Mouse (Mus musculus) cerebellum, adult 11 months (tissue): ENCODE results near the gene Mipol1.

Experiments used
- DNase-seq: peaks from one replicate; pipeline ENCODE4 v3.0.0; 2022

The Mipol1 gene

GRCm38 (mm10) chr12:57530474-57530873 is 300.2 kb downstream of the Mipol1 start:
- DNase-seq = no peak

GRCm38 (mm10) chr12:57534517-57534878 is 304.3 kb downstream of the Mipol1 start:
- no peak for DNase-seq

GRCm38 (mm10) chr12:57534879-57535611 is 304.8 kb downstream of the Mipol1 start:
- DNase-seq = no peak

GRCm38 (mm10) chr12:57536056-57536908 is 306.1 kb downstream of the Mipol1 start:
- no peak for DNase-seq

GRCm38 (mm10) chr12:57536909-57537670 is 306.9 kb downstream of the Mipol1 start:
- DNase-seq = no peak

- DNase-seq = no peak
These were observed 307.8 kb downstream of the Mipol1 start for GRCm38 (mm10) chr12:57537791-57538587.

GRCm38 (mm10) chr12:57538588-57539550 is 308.6 kb downstream of the Mipol1 start:
- no peak for DNase-seq

- DNase-seq = no peak
These were observed 309.3 kb downstream of the Mipol1 start for GRCm38 (mm10) chr12:57539551-57539985.

- DNase-seq = no peak
These were observed 310.9 kb downstream of the Mipol1 start for GRCm38 (mm10) chr12:57541118-57541517.

- DNase-seq = no peak
These were observed 311.9 kb downstream of the Mipol1 start for GRCm38 (mm10) chr12:57541931-57542745.

GRCm38 (mm10) chr12:57542746-57543626 is 312.8 kb downstream of the Mipol1 start:
- no peak for DNase-seq

- DNase-seq = no peak
These were observed 313.4 kb downstream of the Mipol1 start for GRCm38 (mm10) chr12:57543627-57543991.

GRCm38 (mm10) chr12:57544641-57545370 is 314.6 kb downstream of the Mipol1 start:
- DNase-seq = no peak

- DNase-seq = no peak
These were observed 315.4 kb downstream of the Mipol1 start for GRCm38 (mm10) chr12:57545371-57546241.
